Mouse (Mus musculus): Measurements from ENCODE around the gene Setd6.

DNA sequence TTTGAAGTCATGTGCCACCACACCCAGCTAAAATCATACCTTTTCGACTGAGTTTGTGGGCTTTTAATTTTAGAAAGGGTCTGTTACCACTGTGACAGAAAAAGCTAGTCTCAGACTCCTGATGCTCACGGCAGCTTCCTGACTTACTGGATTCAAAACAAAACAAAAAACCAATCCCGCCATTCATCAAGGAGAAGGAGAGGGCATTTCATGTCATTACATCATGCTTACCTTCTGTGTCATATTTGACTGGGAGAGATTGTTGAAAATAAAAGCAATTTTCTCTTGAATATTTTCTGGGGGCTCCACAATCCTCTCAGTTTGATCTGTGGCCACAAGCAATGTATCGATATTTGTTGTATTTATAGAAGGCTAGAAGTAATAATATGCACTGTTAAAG, 32.3 kb downstream of the Setd6 start:
- no peak for TF ChIP-seq POLR2A (IDR thresholded peaks at IDR 0.05; ENCODE audit: borderline replicate concordance, extremely low read depth, insufficient read depth, insufficient read length, poor library complexity, severe bottlenecking)
- TF ChIP-seq CTCF (IDR thresholded peaks at IDR 0.05; ENCODE audit: borderline replicate concordance, extremely low read depth, insufficient read depth, insufficient read length), result no peak
